Mouse (Mus musculus) MEL (cell line): ENCODE measurements at regions not wholly inside any gene's neighbourhood (a gene's known extent, or its start where the extent isn't known, plus 50 kb on each side); places are given as distances from the start of the nearest gene placed in this dataset.

ENCODE experiments used
- CTCF ChIP-seq, 3 experiments: IDR thresholded peaks in 2 of 3; conservative IDR thresholded peaks in 1 of 3; 2 replicates each; pipeline ENCODE4 v1.5.1; 2011 to 2012; ENCODE audit warnings: low read length in 3 of 3, low read depth in 2 of 3, mild to moderate bottlenecking in 2 of 3, improper control_type of control experiment in 1 of 3, inconsistent platforms in 1 of 3, mixed read lengths in 1 of 3, moderate library complexity in 1 of 3; ENCODE audit not compliant: control insufficient read depth in 1 of 3, insufficient read depth in 1 of 3, poor library complexity in 1 of 3, severe bottlenecking in 1 of 3
- EP300 ChIP-seq, 2 experiments: IDR thresholded peaks; 2 replicates each; pipeline ENCODE4 v1.6.1; 2011; ENCODE audit warnings: improper control_type of control experiment in 2 of 2, low read length in 2 of 2, low read depth in 1 of 2, mild to moderate bottlenecking in 1 of 2
- NELFE ChIP-seq: IDR thresholded peaks from 2 replicates; pipeline ENCODE4 v1.6.1; 2011; ENCODE audit warnings: low read depth, low read length, improper control_type of control experiment
- POLR2A ChIP-seq, 2 experiments: IDR thresholded peaks; 2 replicates each; pipeline ENCODE4 v1.6.1; 2011 to 2012; ENCODE audit warnings: low read length in 2 of 2, mild to moderate bottlenecking in 2 of 2, control low read depth in 1 of 2, improper control_type of control experiment in 1 of 2, low read depth in 1 of 2, moderate library complexity in 1 of 2; ENCODE audit not compliant: control insufficient read depth in 1 of 2, insufficient read depth in 1 of 2, poor library complexity in 1 of 2
- USF1 ChIP-seq: IDR thresholded peaks from 2 replicates; pipeline ENCODE4 v1.6.1; 2014; ENCODE audit warnings: low read depth, mild to moderate bottlenecking, inconsistent platforms, low read length, improper control_type of control experiment, moderate library complexity
- ZNF384 ChIP-seq: IDR thresholded peaks from 2 replicates; pipeline ENCODE4 v1.6.1; 2012; ENCODE audit warnings: low read depth, mild to moderate bottlenecking, inconsistent platforms, low read length, improper control_type of control experiment

- TF ChIP-seq NELFE (no peak), CTCF (IDR thresholded peaks at IDR 0.05 in 2 of 3, conservative IDR thresholded peaks at IDR 0.05 in 1 of 3; ENCODE audit: control insufficient read depth in 1 of 3, insufficient read depth in 1 of 3, low read depth in 2 of 3, low read length in 3 of 3, poor library complexity in 1 of 3, severe bottlenecking in 1 of 3) (no peak), EP300 (IDR thresholded peaks at IDR 0.05; ENCODE audit: low read depth in 1 of 2, low read length in 2 of 2) (no peak), USF1 (no peak), POLR2A (IDR thresholded peaks at IDR 0.05; ENCODE audit: control insufficient read depth in 1 of 2, insufficient read depth in 1 of 2, low read depth in 1 of 2, low read length in 2 of 2, poor library complexity in 1 of 2) (no peak), ZNF384 (no peak)
These were observed 110.1 kb upstream of the Sfswap start for GRCm38 (mm10) chr5:129390921-129391371.
